Mouse (Mus musculus) bone marrow, adult 2 months (tissue): ENCODE data around the gene Dus2.

ENCODE experiments used
- CTCF ChIP-seq: fragments of 200-500 bp; IDR thresholded peaks from 2 replicates; pipeline ENCODE4 v1.5.1; 2011; ENCODE audit warnings: low read length, control low read depth; ENCODE audit not compliant: control insufficient read depth, insufficient read depth
- POLR2A ChIP-seq: fragments of 200-500 bp; IDR thresholded peaks from 2 replicates; pipeline ENCODE4 v1.6.1; 2011; ENCODE audit warnings: low read depth, mild to moderate bottlenecking, control low read depth, low read length, borderline replicate concordance; ENCODE audit not compliant: control insufficient read depth

GRCm38 (mm10) chr8:106056455-106056982 lies 65.4 kb downstream of the Dus2 start:
- TF ChIP-seq CTCF (no peak), POLR2A (no peak)
